15 mouse cellular contexts compared by ENCODE assay signal in genomic region chr15:97281712-97282571, GRCm38 (mm10). TPM values are rescaled to one million over a fixed set of nuclear protein-coding genes. Genes with fewer than 3 reads are reported as not detected.
DNase-seq lines count a peak whose midpoint lies in the region; ATAC-seq and TF ChIP-seq lines count a peak whose summit lies in the region.
"Had no signal": no experiment of that assay in that cellular context is flagged by ENCODE, and none has a peak within 500 bp of the region (broad histone marks: within the 10 kb centered on the region; RNA-seq: fewer than 3 reads in every experiment).

No protein-coding gene starts in this region.

- TF ChIP-seq POLR2A in kidney, adult 2 months (IDR thresholded peaks at IDR 0.05; ENCODE audit: low read depth, low read length), result no peak
- TF ChIP-seq POLR2A in cerebellum, adult 2 months (IDR thresholded peaks at IDR 0.05; ENCODE audit: borderline replicate concordance, insufficient read depth, low read length), result no peak

- H3K27ac ChIP-seq in intestine, embryonic 14.5 days (ENCODE audit: low read depth), result no peak overlapping the region
- H3K27ac ChIP-seq in intestine, embryonic 15.5 days, result no peak overlapping the region
- no peak overlapping the region for H3K27ac ChIP-seq in forebrain, postnatal 0 days (ENCODE audit: low read depth, low read length)
- peak overlapping the region; percentile 54; the same call in 1 of the 2 replicates for H3K27ac ChIP-seq in midbrain, embryonic 14.5 days (replicated peaks; ENCODE audit: low read depth, low read length)
- H3K27ac ChIP-seq in kidney, adult 2 months (ENCODE audit: insufficient read depth, low read depth, low read length), result no peak overlapping the region
- no peak overlapping the region for H3K27ac ChIP-seq in cerebellum, adult 2 months (ENCODE audit: insufficient read depth, low read length)
- H3K27ac ChIP-seq: layer of hippocampus, adult 2 months; neural tube, embryonic 15.5 days had no signal

- H3K27me3 ChIP-seq in intestine, embryonic 14.5 days (replicated peaks; ENCODE audit: control insufficient read depth, insufficient read depth, low read length), result no peaks in the 10 kb centered on the region
- no peaks in the 10 kb centered on the region for H3K27me3 ChIP-seq in intestine, embryonic 15.5 days (replicated peaks)
- no peaks in the 10 kb centered on the region for H3K27me3 ChIP-seq in forebrain, postnatal 0 days (ENCODE audit: insufficient read depth, low read length)
- no peaks in the 10 kb centered on the region for H3K27me3 ChIP-seq in midbrain, embryonic 14.5 days (ENCODE audit: control insufficient read depth, insufficient read depth, low read length)
- no peaks in the 10 kb centered on the region for H3K27me3 ChIP-seq in kidney, adult 2 months (replicated peaks; ENCODE audit: control insufficient read depth, insufficient read depth, low read length)
- H3K27me3 ChIP-seq in cerebellum, adult 2 months (ENCODE audit: control insufficient read depth, insufficient read depth, low read length), result no peaks in the 10 kb centered on the region
- H3K27me3 ChIP-seq: neural tube, embryonic 15.5 days had no signal

- H3K9ac ChIP-seq in intestine, embryonic 14.5 days (ENCODE audit: low read length), result no peak overlapping the region
- no peak overlapping the region for H3K9ac ChIP-seq in intestine, embryonic 15.5 days
- H3K9ac ChIP-seq in forebrain, postnatal 0 days, result no peak overlapping the region
- no peak overlapping the region; the same call in 1 of the 2 replicates for H3K9ac ChIP-seq in midbrain, embryonic 14.5 days (replicated peaks; ENCODE audit: low read length)
- H3K9ac ChIP-seq: neural tube, embryonic 15.5 days had no signal

- peaks cover 6% of the 10 kb centered on the region; the same call in 1 of the 2 replicates for H3K4me1 ChIP-seq in intestine, embryonic 14.5 days (replicated peaks; ENCODE audit: control insufficient read depth, insufficient read depth, low read length)
- 0 out of 2 replicates have a peak, but pooled peaks cover 4% of the 10 kb centered on the region for H3K4me1 ChIP-seq in intestine, embryonic 15.5 days (replicated peaks)
- H3K4me1 ChIP-seq in forebrain, postnatal 0 days (ENCODE audit: insufficient read depth), result no peaks in the 10 kb centered on the region; the same call in 1 of the 2 replicates
- H3K4me1 ChIP-seq in midbrain, embryonic 14.5 days (ENCODE audit: control insufficient read depth, insufficient read depth, low read length), result peaks cover 18% of the 10 kb centered on the region; the same call in 1 of the 2 replicates
- H3K4me1 ChIP-seq in kidney, adult 2 months (ENCODE audit: control insufficient read depth, insufficient read depth, low read length), result 0 out of 2 replicates have a peak, but pooled peaks cover under 1% of the 10 kb centered on the region
- H3K4me1 ChIP-seq in cerebellum, adult 2 months (ENCODE audit: control insufficient read depth, insufficient read depth, low read length), result no peaks in the 10 kb centered on the region

- H3K4me3 ChIP-seq in intestine, embryonic 14.5 days (ENCODE audit: low read depth, low read length), result no peak overlapping the region
- no peak overlapping the region for H3K4me3 ChIP-seq in intestine, embryonic 15.5 days (replicated peaks)
- H3K4me3 ChIP-seq in forebrain, postnatal 0 days (ENCODE audit: low read depth, low read length), result no peak overlapping the region
- H3K4me3 ChIP-seq in midbrain, embryonic 14.5 days (replicated peaks; ENCODE audit: low read depth, low read length), result no peak overlapping the region
- no peak overlapping the region for H3K4me3 ChIP-seq in kidney, adult 2 months (ENCODE audit: insufficient read depth, low read depth, low read length)
- H3K4me3 ChIP-seq in cerebellum, adult 2 months (replicated peaks; ENCODE audit: insufficient read depth, low read depth, low read length), result no peak overlapping the region
- H3K4me3 ChIP-seq: layer of hippocampus, adult 2 months; neural tube, embryonic 15.5 days had no signal

- no peak; the same call in 1 of the 2 replicates for ATAC-seq in intestine, embryonic 14.5 days (replicated peaks; ENCODE audit: low FRiP score, low TSS enrichment, low read depth)
- no peak for ATAC-seq in intestine, embryonic 15.5 days
- ATAC-seq in forebrain, postnatal 0 days, result peak; percentile 66
- ATAC-seq in midbrain, embryonic 14.5 days (ENCODE audit: low FRiP score, low TSS enrichment), result peak; percentile 46; the same call in 1 of the 2 replicates
- ATAC-seq: CD4-positive, CD25-positive, alpha-beta regulatory T cell, adult 4 months had no signal

- TF ChIP-seq CTCF in forebrain, postnatal 0 days (IDR thresholded peaks at IDR 0.05; ENCODE audit: low read depth), result no peak
- no peak for TF ChIP-seq CTCF in kidney, adult 2 months (conservative IDR thresholded peaks at IDR 0.05; ENCODE audit: insufficient read depth, insufficient read length, low read depth, low read length)
- TF ChIP-seq CTCF in cerebellum, adult 2 months (IDR thresholded peaks at IDR 0.05; ENCODE audit: borderline replicate concordance, insufficient read depth, low read depth, low read length), result no peak

- peak; percentile 51 for DNase-seq in intestine, embryonic 14.5 days (ENCODE audit: low spot score)
- peak; percentile 52 for DNase-seq in ZHBTc4 (ENCODE audit: low read depth, low spot score)
- DNase-seq in forebrain, postnatal 0 days, result peak; percentile 41
- peak; percentile 84 for DNase-seq in midbrain, embryonic 14.5 days
- no peak for DNase-seq in spleen, postnatal 4 days (ENCODE audit: low spot score in 2 of 2)
- DNase-seq in kidney, adult 2 months, result no peak
- DNase-seq in cerebellum, adult 2 months, result no peak
- DNase-seq: adrenal gland, postnatal 36 days; cerebellum, adult 18-20 months; gastrocnemius, postnatal 36 days; kidney, adult 9 months had no signal

- H3K9me3 ChIP-seq in intestine, embryonic 14.5 days (ENCODE audit: control insufficient read depth, low read length), result no peaks in the 10 kb centered on the region
- H3K9me3 ChIP-seq in intestine, embryonic 15.5 days, result no peaks in the 10 kb centered on the region
- no peaks in the 10 kb centered on the region for H3K9me3 ChIP-seq in forebrain, postnatal 0 days (ENCODE audit: low read length)
- no peaks in the 10 kb centered on the region for H3K9me3 ChIP-seq in midbrain, embryonic 14.5 days (ENCODE audit: control insufficient read depth, low read length)
- H3K9me3 ChIP-seq: neural tube, embryonic 15.5 days had no signal

- H3K4me2 ChIP-seq in intestine, embryonic 14.5 days (ENCODE audit: low read length), result no peak overlapping the region
- H3K4me2 ChIP-seq in intestine, embryonic 15.5 days (replicated peaks), result no peak overlapping the region
- no peak overlapping the region for H3K4me2 ChIP-seq in forebrain, postnatal 0 days (ENCODE audit: low read depth)
- H3K4me2 ChIP-seq in midbrain, embryonic 14.5 days (ENCODE audit: low read length), result 0 out of 2 replicates have a peak overlapping the region, but pooled peaks have one; percentile 5
- H3K4me2 ChIP-seq: neural tube, embryonic 15.5 days had no signal

- no peaks in the 10 kb centered on the region for H3K36me3 ChIP-seq in intestine, embryonic 14.5 days (ENCODE audit: control insufficient read depth, insufficient read depth, low read length)
- H3K36me3 ChIP-seq in intestine, embryonic 15.5 days, result no peaks in the 10 kb centered on the region
- H3K36me3 ChIP-seq in forebrain, postnatal 0 days (ENCODE audit: insufficient read depth), result peaks cover 3% of the 10 kb centered on the region; the same call in 1 of the 2 replicates
- no peaks in the 10 kb centered on the region for H3K36me3 ChIP-seq in midbrain, embryonic 14.5 days (ENCODE audit: control insufficient read depth, insufficient read depth, low read length)
- no peaks in the 10 kb centered on the region for H3K36me3 ChIP-seq in kidney, adult 2 months (ENCODE audit: control insufficient read depth, insufficient read depth, low read length)
- H3K36me3 ChIP-seq: neural tube, embryonic 15.5 days had no signal

- 45% methylated on average over 10 of the region's 10 CpGs for WGBS in intestine, embryonic 14.5 days
- 49% methylated on average over 10 of the region's 10 CpGs for WGBS in intestine, embryonic 15.5 days
- 55% methylated on average over 10 of the region's 10 CpGs for WGBS in forebrain, postnatal 0 days
- WGBS in midbrain, embryonic 14.5 days, result 38% methylated on average over 10 of the region's 10 CpGs
- 84% methylated on average over 10 of the region's 10 CpGs for WGBS in kidney, adult 2 months
- 67% methylated on average over 10 of the region's 10 CpGs for WGBS in cerebellum, adult 2 months

RNA-seq across cellular contexts. Expression of gene Amigo2, which starts 34.9 kb away (rescaled TPM):
- 6.8 and 7.5 TPM in 2 replicates for polyA plus RNA-seq in intestine, embryonic 14.5 days (2014; fragmentation: Nextera tagmentation; extraction: Ambion mirVana)
- 6.8 and 8.3 TPM in 2 replicates for polyA plus RNA-seq in intestine, embryonic 15.5 days (2015; fragmentation: Nextera tagmentation; extraction: Ambion mirVana)
- total RNA-seq in forebrain, postnatal 0 days (2014; rRNA removed), result 10.5 and 15.7 TPM in 2 replicates
- 5.8 and 8.7 TPM in 2 replicates for polyA plus RNA-seq in forebrain, postnatal 0 days (2015; fragmentation: Nextera tagmentation; extraction: Ambion mirVana)
- polyA plus RNA-seq in midbrain, embryonic 14.5 days (2014; fragmentation: Nextera tagmentation; extraction: Ambion mirVana), result 16.7 and 16.9 TPM in 2 replicates
- polyA plus RNA-seq in kidney, adult 2 months (2012; rRNA removed), result 0.77 and 0.99 TPM in 2 replicates
- polyA plus RNA-seq in cerebellum, adult 2 months (2012; rRNA removed), result 6.1 and 6.6 TPM in 2 replicates

RNA-seq across cellular contexts. Expression of gene Pced1b, which starts 35.0 kb away (rescaled TPM):
- 4.9 and 5.7 TPM in 2 replicates for polyA plus RNA-seq in intestine, embryonic 14.5 days (2014; fragmentation: Nextera tagmentation; extraction: Ambion mirVana)
- 3.4 and 4.0 TPM in 2 replicates for polyA plus RNA-seq in intestine, embryonic 15.5 days (2015; fragmentation: Nextera tagmentation; extraction: Ambion mirVana)
- total RNA-seq in forebrain, postnatal 0 days (2014; rRNA removed), result 4.8 and 6.9 TPM in 2 replicates
- polyA plus RNA-seq in forebrain, postnatal 0 days (2015; fragmentation: Nextera tagmentation; extraction: Ambion mirVana), result 4.4 and 5.4 TPM in 2 replicates
- polyA plus RNA-seq in midbrain, embryonic 14.5 days (2014; fragmentation: Nextera tagmentation; extraction: Ambion mirVana), result 4.7 and 5.7 TPM in 2 replicates
- 5.4 and 8.2 TPM in 2 replicates for polyA plus RNA-seq in kidney, adult 2 months (2012; rRNA removed)
- 7.4 and 7.5 TPM in 2 replicates for polyA plus RNA-seq in cerebellum, adult 2 months (2012; rRNA removed)

Comparison
In these comparisons a context has a peak if more than half of its experiments do, and no peak if none do; other contexts are left out.
1. ATAC-seq: peak in forebrain, postnatal 0 days (single experiment) and midbrain, embryonic 14.5 days (single experiment); none in intestine, embryonic 14.5 days (single experiment) and intestine, embryonic 15.5 days (single experiment).
2. DNase-seq: peak in intestine, embryonic 14.5 days (single experiment), ZHBTc4 (single experiment), forebrain, postnatal 0 days (single experiment) and midbrain, embryonic 14.5 days (single experiment); none in spleen, postnatal 4 days (0 of 2), kidney, adult 2 months (single experiment) and cerebellum, adult 2 months (0 of 2).